Mouse (Mus musculus): ENCODE data around the gene 4933402D24Rik.
A peak's percentile ranks its signal among the peaks of the same experiment; 100 is the strongest.

The 4933402D24Rik gene

GRCm38 (mm10) chr1:63769167-63769566 is at the start of gene 4933402D24Rik:
TSS of gene 4933402D24Rik (minus strand) at chr1:63769267.
- DNase-seq (ENCODE audit: low spot score): no peak

- DNase-seq (ENCODE audit: low spot score): no peak
Measured at GRCm38 (mm10) chr1:63808584-63808983, 39.5 kb upstream of the 4933402D24Rik start.

GRCm38 (mm10) chr1:63805095-63805494 is 36.0 kb upstream of the 4933402D24Rik start:
- DNase-seq (ENCODE audit: low spot score): no peak

- DNase-seq (ENCODE audit: low spot score): no peak
Measured at GRCm38 (mm10) chr1:63794326-63794725, 25.3 kb upstream of the 4933402D24Rik start.

- DNase-seq (ENCODE audit: low spot score): no peak
Measured at GRCm38 (mm10) chr1:63776902-63777630, 8.0 kb upstream of the 4933402D24Rik start.

- no peak for DNase-seq (ENCODE audit: low spot score)
Measured at GRCm38 (mm10) chr1:63776396-63776795, 7.3 kb upstream of the 4933402D24Rik start.

GRCm38 (mm10) chr1:63770309-63770708 is 1.2 kb upstream of the 4933402D24Rik start:
- no peak for DNase-seq (ENCODE audit: low spot score)

GRCm38 (mm10) chr1:63768112-63768511 is 955 bp downstream of the 4933402D24Rik start:
- DNase-seq (ENCODE audit: low spot score): no peak

- no peak for DNase-seq (ENCODE audit: low spot score)
Measured at GRCm38 (mm10) chr1:63764395-63764794, 4.7 kb downstream of the 4933402D24Rik start.

- no peak for DNase-seq (ENCODE audit: low spot score)
Measured at GRCm38 (mm10) chr1:63763881-63764386, 5.1 kb downstream of the 4933402D24Rik start.

- DNase-seq (ENCODE audit: low spot score): no peak
Measured at GRCm38 (mm10) chr1:63763212-63763694, 5.8 kb downstream of the 4933402D24Rik start.

GRCm38 (mm10) chr1:63756005-63756404 is 13.1 kb downstream of the 4933402D24Rik start:
- no peak for DNase-seq (ENCODE audit: low spot score)

- DNase-seq (ENCODE audit: low spot score): peak; percentile 64
Measured at GRCm38 (mm10) chr1:63730240-63730771, 38.8 kb downstream of the 4933402D24Rik start, which contains the start of the genes Mdh1b and Fastkd2. TSS of gene Mdh1b (minus strand) at chr1:63730318. TSS of gene Fastkd2 (plus strand) at chr1:63730614.

GRCm38 (mm10) chr1:63729796-63730195 is 39.3 kb downstream of the 4933402D24Rik start:
- no peak for DNase-seq (ENCODE audit: low spot score)

GRCm38 (mm10) chr1:63720161-63720560 is 48.9 kb downstream of the 4933402D24Rik start:
- DNase-seq (ENCODE audit: low spot score): no peak

GRCm38 (mm10) chr1:63708876-63709275 is 60.2 kb downstream of the 4933402D24Rik start:
- no peak for DNase-seq (ENCODE audit: low spot score)

GRCm38 (mm10) chr1:63705733-63706132 is 63.3 kb downstream of the 4933402D24Rik start:
- DNase-seq (ENCODE audit: low spot score): no peak
